Mouse (Mus musculus) ES-CJ7 (cell line): ENCODE data around the gene Arrb1.
A peak's percentile ranks its signal among the peaks of the same experiment; 100 is the strongest.

Source experiments
- DNase-seq: peaks from one replicate; pipeline ENCODE4 v3.0.0; 2011; ENCODE audit warnings: low read depth, low spot score

Arrb1 gene

GRCm38 (mm10) chr7:99537183-99537756, 2.0 kb downstream of the Arrb1 start:
- peak; percentile 65 for DNase-seq

DNA sequence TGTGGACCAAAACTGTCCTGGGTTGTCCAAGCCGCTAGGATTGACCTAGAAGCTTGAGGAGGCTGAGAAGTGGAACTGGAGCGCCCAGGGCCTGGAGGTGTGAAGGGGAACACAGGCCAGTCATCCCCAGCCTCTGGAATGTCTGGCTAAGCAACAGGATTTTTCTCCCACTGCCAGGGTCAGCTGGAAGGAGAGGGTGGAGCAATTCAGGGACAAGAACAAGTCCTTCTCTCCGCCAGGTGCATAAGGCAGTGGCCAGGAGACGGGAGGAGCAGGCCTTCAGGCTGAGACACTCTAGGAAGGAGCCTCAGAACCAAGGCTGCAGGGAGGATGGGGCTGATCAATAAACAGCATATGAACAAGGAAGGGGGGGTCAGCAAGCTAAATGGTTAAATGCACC, 3.2 kb downstream of the Arrb1 start:
- no peak for DNase-seq

GRCm38 (mm10) chr7:99539201-99539891, 4.1 kb downstream of the Arrb1 start:
- DNase-seq = no peak

DNA sequence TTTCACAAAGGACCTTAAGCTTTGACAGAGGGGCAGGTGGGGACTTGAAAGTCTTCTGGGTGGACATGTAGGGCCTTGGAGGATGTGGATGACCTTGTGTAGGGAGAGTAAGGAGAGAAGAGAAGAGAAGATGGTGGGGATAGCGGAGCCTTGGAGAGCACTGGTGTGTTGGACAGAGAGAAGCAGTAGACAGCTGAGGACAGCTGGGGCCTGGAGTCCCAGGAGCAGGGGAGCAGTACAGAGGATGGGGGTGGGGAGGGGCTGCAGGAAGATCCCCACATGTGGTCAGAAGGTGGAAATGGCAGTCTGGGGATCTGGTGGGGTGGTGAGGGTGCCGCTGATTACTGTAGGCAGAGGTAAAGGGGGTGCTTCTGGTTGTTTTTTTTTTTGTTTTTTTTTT, 4.8 kb downstream of the Arrb1 start:
- no peak for DNase-seq

DNA sequence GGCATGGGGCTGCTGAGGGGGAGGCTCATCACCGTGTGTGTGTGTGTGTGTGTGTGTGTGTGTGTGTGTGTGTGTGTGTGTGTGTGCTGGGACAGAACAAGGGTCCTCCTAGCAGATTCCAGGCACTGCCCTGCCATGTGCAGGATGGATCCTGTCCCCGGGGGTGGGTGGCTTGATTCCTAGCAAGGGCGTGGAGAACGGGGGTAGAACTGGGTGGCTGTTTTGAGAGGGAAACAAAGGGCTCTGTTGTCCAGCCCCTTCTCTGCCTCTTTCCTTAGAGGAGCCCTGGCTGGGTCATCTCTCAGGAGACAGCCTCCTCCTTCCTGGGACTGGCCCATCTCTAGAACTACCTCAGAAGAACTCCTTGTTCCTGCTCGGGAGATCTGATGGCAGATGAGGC, 5.9 kb downstream of the Arrb1 start:
- DNase-seq = no peak

- DNase-seq = no peak
These were observed 9.0 kb downstream of the Arrb1 start for GRCm38 (mm10) chr7:99544272-99544671.

DNA sequence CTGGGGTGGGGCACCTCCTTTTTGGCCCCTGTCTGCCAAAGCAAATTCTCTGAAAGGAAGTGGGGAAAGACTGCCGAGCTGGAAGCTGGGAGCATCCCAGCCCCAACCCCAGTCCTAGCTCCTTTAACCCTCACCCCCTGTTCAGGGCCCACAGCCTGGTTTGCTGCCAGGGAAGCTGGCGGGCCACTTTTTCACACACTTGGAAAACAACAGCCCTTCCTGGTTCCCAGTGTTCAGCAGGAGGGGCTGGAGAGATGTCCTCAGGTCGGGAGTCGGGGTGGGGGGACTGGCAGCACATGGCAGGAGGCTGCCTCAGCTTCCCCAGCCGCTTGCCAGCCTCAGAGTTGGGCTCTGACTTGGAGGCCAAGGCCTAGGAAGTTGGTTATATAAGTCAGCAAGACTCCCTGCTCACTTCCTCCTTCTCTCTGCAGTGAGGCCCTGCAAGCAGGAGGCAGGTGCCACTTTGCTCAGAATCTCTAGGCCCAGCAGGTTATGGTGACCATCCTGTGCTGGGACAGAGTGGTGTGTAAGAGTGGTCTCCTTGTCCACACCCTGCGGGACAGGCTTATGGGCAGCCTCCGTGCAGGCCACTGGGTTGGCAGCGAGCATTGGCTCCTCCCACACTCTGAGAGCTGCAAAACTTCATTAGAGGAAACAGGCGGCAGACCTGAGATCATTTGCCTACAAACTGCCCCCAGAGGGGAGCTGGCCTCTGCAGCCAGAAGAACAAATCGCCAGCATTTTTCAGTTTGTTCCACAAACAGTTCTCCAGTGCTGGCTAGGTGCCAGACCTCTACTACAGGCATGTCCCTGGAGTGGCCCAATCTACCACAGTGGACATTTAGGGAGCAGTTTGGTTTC, 10.8 kb downstream of the Arrb1 start:
- no peak for DNase-seq

GRCm38 (mm10) chr7:99547584-99548487, 12.6 kb downstream of the Arrb1 start:
- no peak for DNase-seq

- no peak for DNase-seq
These were observed 14.4 kb downstream of the Arrb1 start for GRCm38 (mm10) chr7:99549668-99550067.

DNA sequence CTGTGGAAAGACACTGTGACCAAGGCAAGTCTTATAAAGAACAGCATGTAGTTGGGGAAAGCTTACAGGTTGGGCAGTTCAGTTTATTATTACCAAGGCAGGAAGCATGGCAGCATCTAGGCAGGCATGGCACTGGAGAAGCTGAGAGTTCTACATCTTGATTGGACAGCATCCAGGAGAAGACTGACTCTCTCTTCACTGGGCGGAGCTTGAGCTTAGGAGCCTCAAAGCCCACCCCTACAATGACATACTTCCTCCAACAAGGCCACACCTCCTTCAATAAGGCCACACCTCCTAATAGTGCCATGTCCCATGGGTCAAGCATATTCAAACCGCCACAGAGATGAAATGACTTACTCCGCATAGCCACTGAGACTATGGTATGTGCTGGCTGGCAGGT, 16.4 kb downstream of the Arrb1 start:
- DNase-seq = peak; percentile 43

DNA sequence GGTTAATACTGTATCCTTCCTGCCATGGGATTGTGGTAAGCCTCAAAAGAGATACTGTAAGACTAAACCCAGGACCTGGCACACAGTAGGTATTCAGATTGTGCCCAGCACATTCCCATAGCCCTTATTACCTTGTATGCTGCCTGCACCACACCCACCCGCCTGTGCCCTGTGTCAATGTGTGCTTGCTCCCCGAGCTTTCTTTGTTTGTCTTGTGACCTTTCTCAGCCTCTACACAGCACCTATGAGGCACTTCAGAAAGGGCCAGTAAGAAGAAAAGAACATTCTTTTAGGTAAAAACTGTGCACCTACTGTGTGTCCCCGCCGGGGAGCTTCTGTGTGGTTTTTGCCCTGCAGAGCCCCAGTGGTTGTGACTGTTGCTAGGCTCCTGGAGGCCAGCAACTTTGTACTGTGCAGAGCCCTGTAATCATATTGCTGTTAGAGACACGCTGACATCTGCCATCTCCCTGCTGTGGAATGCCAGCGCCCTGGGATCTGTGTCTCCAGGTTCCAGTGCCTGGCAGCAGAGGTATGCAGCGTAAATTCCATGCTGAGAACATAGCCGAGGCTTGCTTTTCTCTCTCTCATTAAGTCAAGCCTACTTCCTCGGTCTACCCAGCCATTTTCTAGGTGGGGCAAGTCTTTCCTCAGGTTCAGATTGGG, 18.1 kb downstream of the Arrb1 start:
- no peak for DNase-seq

DNA sequence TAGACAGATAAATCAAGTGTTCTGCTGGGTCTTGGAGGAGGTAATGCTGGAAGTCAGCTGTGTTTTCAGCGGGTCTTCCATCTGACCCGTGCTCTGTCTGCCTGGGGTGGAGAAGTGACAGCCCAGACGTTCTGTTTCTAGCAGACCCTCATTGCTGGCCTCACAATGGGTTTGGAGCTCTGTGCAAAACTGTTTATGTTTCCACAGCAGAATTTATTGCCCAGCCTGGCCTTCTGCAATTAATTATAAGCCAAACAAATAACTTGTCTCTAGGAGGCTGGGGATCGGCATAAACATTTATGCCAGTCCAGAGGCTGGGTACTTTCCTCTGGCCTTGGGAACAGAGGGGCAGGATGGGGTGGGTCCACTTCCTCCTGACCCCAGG, 18.6 kb downstream of the Arrb1 start:
- no peak for DNase-seq

GRCm38 (mm10) chr7:99555862-99556261, 20.6 kb downstream of the Arrb1 start:
- peak; percentile 37 for DNase-seq

- peak; percentile 71 for DNase-seq
These were observed 23.8 kb downstream of the Arrb1 start for GRCm38 (mm10) chr7:99559091-99559490.

GRCm38 (mm10) chr7:99562478-99562877, 27.2 kb downstream of the Arrb1 start:
- DNase-seq = no peak

GRCm38 (mm10) chr7:99563224-99563623, 28.0 kb downstream of the Arrb1 start:
- no peak for DNase-seq

DNA sequence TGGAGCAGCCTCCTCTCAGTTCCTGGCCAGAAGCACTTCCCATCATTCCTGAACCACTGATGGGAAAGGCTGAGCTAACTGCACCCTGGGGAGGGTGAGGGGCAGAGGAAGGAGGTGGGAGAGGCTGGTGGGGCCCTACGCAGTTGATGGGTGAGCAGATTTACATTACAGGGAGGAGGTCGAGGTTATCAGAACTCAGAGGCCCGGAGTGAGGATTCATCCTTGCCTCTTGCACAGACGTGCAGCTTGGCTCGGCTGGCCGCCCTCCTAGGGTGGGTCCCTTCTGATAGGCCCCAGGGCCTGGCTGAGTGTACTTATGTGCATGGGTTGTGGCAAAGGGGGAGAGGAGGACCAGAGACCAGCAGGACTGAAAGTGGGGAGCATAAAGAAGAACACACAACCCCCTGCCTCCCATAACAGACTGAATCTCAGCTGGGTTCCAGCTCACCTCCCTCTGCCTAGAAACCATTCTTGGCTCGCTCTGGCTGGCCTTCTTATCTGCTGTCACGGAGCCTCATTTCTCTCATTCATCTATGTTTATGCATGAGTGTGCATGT, 30.1 kb downstream of the Arrb1 start:
- DNase-seq = no peak

DNA sequence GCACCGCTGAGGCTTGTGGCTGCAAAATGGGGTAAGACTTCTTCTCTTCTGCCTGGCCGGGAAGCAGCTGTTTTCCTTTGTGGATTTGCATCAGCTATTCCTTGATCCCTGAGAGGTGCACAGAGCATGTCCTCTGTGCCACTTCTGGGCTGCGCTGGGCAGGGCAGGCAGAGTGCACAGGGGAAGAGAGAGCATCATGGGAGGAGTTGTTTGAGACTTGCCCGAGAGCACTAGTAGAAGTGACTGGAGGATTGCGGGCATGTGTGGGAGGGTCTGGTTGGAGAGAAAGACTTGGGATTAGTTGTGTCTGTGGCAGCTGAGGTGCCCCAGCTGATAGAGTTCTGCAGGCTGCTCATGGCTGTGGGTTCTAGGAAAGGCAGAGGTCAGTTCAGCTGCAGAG, 35.4 kb downstream of the Arrb1 start:
- DNase-seq = no peak

DNA sequence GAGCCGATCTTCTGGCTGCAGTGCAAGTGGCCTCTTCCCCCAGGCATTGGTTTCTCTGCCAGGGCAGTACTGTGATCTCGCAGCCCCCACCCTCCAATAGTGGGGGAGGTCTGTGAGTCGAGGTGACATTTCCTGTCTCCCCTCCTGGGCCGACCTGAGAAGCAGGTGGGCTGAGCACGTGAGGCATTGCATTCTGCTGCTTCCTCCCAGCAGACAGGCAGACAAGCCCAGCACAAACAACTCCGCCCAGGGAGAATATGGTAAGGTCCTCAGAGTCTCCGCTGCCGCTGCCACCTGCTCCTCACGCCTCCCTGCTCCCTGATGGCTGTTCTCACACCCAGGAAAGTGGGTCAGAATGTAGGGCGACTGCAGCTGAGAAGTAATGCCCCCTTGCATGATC, 37.7 kb downstream of the Arrb1 start:
- no peak for DNase-seq

GRCm38 (mm10) chr7:99573351-99573750, 38.1 kb downstream of the Arrb1 start:
- no peak for DNase-seq

DNA sequence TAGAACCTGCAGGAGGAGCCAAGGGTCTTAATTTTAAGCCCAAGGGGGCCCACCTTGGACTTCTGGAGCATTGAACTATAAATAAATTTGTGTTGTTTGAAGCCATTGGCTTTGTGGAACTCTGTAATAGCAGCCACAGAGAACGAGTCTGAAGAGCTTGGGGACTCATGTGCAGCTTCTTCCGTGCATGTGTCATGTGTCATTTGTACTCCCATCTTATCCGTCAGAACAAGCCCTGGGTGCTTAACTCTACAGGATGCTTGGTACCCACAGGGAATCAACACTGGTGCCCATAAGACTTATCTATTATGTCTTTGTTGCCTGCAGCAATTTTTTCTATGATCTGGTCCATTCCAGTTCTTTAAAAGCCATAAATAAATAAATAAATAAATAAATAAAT, 43.0 kb downstream of the Arrb1 start:
- no peak for DNase-seq
